Mouse (Mus musculus) cerebellum, adult 9-11 months (tissue): ENCODE results near the gene Clint1.

ENCODE experiments used
- DNase-seq: peaks from one replicate; pipeline ENCODE4 v3.0.0; 2022

Clint1 gene

DNA sequence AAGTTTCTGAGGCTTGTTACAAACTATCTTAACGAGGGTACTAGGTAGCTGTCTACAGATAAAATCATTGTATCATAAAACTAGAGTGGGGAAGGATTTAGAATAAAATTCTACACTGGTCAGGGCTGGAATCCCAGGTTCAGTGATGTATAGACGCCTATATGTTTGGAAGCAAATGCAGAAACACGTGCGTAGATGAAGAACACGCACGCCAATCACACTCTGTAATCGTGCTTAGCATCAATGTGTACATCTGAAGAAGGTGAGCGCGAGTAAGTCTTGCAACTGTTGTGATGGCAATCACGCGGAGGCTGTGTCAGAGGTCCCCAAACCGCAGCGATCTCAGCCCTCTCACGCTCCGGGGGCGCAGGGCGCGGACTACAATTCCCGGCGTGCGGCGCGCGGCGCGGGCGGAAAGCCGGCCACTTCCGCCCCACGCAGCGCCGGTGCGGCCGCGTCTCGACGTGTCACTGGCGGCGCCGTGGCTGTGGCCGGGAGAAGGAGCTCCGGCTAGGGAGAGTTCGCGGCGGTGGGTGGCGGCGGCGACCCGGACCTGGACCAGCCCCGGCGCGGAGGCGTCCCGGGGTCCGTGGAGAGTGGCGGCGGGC, at the start of gene Clint1:
Gene Clint1 (plus strand): TSS at position 536 of the 608 bp plus-strand sequence.
- peak; percentile 85 for DNase-seq

DNA sequence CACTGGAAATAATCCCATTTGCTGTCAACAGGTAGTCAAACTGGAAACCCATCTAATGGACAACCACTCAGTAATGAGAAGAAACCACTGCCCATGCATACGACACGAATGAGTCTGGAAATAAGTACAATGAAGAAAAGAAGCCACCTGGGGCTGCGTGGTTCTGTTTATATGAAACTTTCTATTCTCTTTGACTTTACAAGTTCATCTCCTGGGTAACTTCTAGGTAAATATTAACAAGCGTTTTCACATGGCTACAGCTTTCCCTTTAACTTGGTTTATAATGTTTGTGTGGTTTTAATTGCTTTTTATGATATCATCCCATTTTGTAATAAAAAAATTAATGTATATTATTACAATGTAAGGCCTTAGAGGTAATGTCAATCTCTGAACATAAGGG, 47.8 kb upstream of the Clint1 start:
- DNase-seq = no peak

DNA sequence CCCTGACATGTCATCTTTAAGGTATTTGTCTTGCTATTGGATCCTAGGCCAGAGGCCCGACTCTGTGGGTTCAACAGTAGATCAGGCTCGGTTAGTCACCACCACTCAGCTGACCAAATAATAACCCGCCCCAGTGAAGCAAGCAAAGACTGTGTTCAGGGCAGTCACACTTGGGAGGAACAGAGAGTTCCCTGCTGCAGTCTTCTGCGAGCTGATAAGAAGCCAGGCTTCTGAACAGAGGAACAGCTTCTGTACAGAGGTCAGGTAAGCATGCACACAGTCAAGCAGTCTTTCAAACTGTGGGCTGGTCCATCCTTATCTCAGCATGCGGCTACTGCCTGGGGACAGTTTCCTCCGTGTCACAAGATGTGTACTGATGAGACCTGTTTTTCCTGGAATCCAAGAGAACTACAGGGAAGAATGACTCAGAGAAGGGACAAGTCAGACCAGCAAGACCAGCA, 46.5 kb upstream of the Clint1 start:
- no peak for DNase-seq

DNA sequence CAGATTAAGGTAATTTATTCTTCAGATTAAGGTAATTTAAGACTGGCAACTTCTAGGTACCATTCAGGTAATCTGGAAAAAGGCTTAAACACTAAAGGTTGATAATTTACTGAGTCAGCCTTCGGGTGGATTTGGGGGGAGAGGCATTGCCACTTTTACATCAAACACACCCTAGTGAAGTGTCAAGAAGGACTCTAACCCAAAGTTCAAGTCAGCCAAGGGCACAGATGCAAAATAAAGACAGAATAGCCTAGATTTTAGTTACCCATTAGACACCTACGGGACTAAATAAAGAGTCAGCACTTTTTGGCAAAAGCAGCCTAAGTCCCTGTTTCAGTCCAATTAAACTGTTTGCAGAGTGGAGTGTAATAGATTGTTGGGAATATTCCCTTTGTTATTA, 46.0 kb upstream of the Clint1 start:
- no peak for DNase-seq

GRCm38 (mm10) chr11:45806264-45806663, 45.6 kb upstream of the Clint1 start:
- DNase-seq = no peak

GRCm38 (mm10) chr11:45806809-45807208, 45.0 kb upstream of the Clint1 start:
- DNase-seq = no peak

DNA sequence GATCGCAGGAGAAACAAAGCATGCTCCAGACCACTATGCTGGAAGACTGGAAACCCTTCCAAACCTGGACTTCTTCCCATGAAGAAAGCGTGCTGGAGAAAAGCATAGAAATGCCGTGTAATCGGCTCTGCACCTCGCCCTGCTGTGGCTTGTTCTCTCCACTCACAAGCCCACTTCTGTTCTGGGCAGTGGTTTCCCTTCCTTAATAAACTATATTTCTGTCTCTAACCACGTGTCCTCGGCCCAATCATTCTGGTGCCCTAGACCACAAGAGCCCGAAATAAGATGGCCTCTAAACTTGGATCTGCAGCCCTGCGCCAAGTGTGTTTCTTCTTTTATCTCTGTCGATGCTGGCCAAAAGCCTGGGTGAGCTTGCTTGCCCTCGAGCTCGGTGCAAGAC, 44.0 kb upstream of the Clint1 start:
- DNase-seq = no peak

GRCm38 (mm10) chr11:45809424-45809823, 42.4 kb upstream of the Clint1 start:
- no peak for DNase-seq

GRCm38 (mm10) chr11:45810056-45810455, 41.8 kb upstream of the Clint1 start:
- DNase-seq = no peak

- no peak for DNase-seq
These were observed 41.0 kb upstream of the Clint1 start for GRCm38 (mm10) chr11:45810805-45811204.

DNA sequence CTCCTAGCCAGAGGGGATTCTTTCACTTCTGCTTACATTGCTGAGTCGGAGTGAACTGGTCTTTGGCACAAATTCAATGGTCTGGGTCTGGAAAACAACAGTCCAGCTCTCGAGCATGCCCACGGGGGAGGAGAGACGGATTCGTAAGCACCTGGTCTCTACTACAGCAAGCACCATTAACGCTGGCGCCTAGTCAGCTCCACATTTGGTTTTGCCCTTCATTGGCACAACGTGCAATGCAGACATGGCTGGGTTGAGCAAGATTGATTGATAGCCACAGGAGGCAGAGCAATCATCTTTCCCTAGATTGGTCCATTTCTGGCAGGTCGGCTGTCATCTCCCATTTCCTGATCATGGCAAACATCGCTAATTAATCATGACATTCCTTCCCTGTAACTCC, 36.2 kb upstream of the Clint1 start:
- no peak for DNase-seq

DNA sequence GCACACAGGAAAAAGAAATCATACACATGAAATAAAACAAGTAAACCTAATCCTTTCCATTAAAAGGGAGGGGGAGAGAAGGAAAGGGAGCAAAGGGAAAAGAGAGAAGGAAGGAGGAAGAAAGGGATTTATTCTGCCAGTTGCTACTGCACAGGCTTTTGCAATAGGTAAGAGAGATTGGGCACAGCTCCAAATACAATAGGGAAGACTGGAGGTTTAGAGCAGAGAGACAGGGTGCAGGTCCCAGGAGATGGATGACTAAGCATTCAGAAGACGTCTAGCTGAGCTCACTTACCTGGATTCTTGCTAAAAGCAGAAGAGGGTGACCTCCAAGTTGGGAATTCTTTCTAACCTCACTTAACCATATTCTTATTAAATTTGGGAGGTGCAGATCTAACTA, 35.1 kb upstream of the Clint1 start:
- no peak for DNase-seq

DNA sequence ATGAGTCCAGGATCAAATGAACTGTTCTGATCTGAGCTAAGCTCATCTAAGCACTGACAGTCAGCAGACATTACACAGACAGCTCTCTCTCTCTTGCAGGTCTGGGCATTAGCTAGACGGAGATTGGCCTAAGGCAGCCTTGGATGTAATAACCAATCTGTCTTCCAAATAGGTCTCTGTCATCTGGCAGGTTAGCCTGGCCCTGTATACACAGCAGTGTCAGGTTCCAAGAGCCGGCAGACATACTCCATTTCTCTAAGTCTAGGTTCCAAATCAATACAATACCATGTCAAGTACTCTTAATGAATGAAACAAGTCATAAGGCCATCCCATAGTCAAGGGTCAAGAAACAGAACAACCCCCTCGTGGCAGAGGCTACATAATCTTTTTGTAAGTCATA, 33.9 kb upstream of the Clint1 start:
- no peak for DNase-seq

DNA sequence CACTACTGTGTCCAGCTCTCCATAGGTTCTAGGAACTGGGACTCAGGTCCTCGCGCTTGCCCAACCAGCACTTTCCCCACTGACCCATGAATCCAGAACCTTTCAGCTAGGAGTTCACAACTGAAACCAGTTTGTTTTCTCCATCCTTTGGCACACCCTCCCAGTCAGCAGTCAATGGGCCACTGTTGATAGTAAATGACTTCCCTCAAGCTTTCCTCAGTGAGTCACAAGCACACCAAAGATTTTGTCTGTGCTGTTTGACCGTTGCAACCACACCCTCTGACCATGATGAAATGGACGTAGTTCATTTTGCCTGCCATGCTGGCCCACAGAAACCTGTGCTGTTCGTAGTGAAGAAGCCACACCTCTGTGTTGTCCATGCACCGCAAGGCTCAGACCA, 30.9 kb upstream of the Clint1 start:
- no peak for DNase-seq

DNA sequence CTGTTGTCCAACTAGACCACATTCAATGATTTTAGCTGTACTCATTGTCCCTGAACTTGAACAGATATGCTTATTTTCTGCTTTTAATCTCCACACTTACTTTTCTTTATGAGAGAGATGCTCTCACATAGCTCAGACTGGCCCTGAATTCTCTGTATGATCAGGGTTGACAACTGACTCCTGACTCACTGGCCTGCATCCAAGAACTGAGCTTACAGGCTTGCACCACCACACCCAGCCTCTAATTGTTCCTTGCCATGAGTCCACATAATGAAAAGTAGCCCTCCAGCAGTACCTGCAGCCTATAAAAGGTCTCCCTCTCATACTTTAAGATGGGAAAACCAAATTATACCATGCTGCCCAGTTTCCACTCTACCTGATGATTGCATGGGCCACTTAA, 21.7 kb upstream of the Clint1 start:
- no peak for DNase-seq

DNA sequence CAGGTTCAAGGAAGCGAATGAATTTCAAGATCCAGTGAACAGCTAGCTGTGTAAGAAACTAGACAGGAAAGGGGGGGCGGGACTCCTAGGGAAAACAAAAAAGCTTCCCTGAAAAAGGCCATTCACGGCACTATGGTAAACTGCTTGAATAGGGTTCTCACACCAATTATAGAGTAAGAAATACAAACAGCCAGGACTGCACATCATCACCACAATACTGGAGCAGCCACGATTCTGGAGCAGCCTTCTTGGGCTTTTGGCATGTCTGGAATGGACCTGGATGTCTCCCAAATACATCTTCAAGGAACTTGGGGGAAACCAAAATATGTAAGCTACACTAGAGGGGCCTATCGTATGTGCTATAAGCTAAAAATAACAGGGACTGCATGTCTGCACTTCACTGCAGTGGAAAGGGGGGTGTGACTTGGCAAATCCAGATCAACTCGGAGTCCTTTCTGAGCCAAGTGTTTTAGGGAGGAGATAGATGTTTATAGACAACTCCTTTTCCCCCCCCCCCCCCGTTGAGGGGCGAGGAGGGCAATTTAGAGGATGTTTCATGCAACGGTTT, 21.0 kb upstream of the Clint1 start:
- DNase-seq = no peak

DNA sequence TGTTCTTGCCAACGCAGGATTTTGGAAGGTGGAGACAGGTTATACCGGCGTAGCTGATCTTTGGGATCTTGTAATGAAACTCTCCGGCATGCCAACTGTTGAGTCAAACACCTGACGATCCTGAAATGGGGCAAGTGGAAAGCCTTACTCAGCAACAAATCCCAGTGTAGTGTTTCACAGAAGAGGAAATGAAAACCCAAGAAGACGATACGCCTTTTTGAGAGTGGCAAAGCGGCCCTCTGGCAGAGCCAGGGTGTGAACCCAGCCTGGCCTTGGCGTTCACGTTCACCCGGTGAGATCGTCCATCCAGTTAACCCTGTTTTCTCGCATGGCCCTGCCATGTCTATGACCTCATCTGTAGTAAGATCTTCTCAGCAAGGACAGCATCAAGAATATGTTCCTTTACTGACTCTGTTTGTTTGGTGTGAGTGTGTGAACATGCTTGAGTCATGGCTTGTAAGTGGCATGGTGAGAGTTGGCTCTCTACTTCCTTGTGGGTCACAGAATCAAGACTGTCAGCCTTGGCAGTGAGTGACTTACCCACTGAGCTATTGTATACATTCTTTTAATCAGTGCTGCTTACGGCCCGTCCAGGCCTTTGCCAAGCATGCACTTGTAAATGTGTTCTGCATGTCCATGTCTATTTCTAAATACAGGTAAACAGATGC, 20.2 kb upstream of the Clint1 start:
- DNase-seq = no peak

- DNase-seq = no peak
These were observed 16.1 kb upstream of the Clint1 start for GRCm38 (mm10) chr11:45835625-45836255.

GRCm38 (mm10) chr11:45837257-45837817, 14.5 kb upstream of the Clint1 start:
- DNase-seq = no peak

- no peak for DNase-seq
These were observed 13.4 kb upstream of the Clint1 start for GRCm38 (mm10) chr11:45838450-45838849.

GRCm38 (mm10) chr11:45840332-45840731, 11.5 kb upstream of the Clint1 start:
- DNase-seq = no peak

DNA sequence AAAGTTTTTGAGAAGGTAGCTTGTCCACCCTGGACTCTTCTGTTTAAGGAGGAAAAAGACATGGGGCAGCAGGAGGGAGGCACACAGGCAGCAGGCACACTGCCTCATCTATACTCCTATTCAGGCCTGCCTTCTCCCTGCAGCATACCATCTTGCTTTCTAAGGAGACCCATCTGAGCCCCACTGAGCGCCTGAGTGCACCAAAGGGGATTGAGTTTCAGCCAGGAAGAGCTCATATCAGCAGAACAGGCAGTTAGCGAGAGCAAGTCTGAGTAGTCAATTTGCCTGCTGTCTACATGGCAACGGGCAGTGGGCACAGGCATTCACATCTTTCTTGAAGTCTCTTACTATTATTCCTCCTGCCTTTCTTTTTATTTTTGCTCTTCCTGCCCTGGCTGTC, 5.8 kb upstream of the Clint1 start:
- no peak for DNase-seq

GRCm38 (mm10) chr11:45847548-45847947, 4.3 kb upstream of the Clint1 start:
- DNase-seq = no peak

- DNase-seq = no peak
These were observed 3.6 kb upstream of the Clint1 start for GRCm38 (mm10) chr11:45848253-45848652.
